Mouse (Mus musculus) urinary bladder, postnatal 25 days (tissue): ENCODE data around the gene Spdl1.
"Not testable (repeated sequence)": the region's sequence is repeated elsewhere in the genome, so short reads cannot be mapped to it uniquely, and the experiment has no call there.

ENCODE experiments used
- DNase-seq: peaks from one replicate; pipeline ENCODE4 v3.0.0; 2022; ENCODE audit warnings: low spot score

The Spdl1 gene

DNA sequence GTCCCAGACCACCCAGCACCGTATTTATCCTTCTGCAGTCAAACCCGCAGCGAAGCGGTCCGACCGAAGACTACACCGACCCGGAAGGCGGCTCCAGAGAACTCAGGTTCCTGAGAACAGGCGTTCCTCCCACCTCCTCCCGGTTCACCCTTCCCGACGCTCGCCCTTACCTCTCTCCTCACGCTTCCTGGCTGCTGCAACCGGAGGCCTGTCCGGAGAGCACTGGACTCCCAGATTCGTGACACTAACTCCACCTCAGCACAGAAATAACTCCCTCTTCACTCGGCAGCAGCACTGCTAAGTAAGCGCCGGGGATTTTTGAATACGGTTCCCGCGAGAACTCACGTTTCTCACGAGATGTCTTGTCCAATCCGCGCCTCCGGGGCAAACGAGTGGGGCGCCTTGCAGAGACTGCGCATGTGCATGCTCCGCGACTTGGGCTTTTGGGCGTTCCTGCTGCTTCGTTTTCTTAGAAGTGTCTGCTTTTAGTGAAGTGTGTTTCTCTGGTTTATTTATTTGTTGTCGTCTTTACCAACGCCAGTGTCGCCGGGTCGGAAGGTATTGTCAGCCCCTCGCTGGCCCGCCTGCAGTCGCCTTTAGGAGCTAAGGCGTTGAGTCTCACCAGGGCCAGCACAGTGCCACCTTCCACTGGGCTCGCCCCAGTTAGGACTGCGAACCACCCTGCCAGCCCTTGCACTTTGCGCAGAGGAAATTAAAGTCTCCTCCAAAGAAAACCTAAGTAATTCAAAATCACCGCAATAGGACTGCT is at the start of gene Spdl1:
Gene Spdl1 (minus strand): TSS at position 324 of the 769 bp plus-strand sequence.
- DNase-seq = peak; percentile 95

DNA sequence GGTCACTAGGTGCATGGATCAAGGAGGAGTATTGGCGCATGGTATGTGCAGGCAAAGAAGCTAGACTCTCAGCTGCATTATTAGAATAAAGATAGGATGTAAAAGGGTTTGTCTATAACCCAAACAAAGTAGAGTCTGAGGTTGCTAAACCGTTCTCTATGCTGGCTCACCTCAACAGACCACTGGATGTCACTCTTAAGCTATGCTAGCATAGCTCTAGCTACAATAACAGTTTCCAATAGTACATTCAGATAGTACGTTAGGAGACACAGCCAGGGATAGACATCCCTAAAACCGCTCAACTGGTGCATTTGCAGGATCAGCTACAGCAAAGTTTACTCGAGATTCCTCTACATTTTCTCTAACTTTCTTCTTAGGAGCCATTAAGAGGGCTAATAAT is 48.1 kb upstream of the Spdl1 start:
- DNase-seq = no peak

DNA sequence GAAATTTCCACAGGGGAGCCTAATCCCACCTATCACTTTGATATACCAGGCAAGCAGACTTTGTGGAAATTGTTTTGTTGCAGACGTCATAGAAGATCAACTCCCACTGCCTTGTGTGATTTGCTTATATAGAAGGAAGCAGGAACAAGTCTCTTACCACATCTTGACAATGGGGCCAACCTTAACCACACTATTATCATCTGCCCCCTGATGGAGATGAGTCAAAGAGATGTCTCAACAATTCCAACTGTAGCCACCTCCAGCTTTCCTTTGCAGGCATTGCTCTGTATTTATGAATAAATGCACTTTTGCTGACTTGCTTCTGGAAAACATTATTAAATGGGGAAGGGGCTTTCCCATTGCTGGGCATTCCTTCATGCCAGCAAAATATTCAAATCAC is 46.2 kb upstream of the Spdl1 start:
- no peak for DNase-seq

DNA sequence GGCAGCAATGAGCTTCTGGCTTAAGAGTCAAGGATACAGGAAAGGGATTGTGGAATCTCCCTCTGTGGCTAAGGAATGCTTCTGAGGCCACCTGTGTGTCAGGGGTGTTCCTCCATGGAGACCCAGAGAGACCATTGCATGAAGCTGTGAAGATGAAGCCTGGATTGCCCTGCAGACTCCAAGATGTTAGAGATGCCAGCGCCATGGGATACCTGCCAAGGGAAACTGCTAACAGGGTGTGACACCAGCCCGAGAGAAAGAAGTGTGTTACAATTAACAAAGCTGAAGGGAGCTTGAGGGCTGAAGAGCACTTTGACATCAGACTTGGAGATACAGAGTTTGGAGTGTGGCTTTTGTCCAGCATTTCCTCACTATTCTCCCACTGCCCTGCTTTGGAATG is 40.4 kb upstream of the Spdl1 start:
- DNase-seq = no peak

DNA sequence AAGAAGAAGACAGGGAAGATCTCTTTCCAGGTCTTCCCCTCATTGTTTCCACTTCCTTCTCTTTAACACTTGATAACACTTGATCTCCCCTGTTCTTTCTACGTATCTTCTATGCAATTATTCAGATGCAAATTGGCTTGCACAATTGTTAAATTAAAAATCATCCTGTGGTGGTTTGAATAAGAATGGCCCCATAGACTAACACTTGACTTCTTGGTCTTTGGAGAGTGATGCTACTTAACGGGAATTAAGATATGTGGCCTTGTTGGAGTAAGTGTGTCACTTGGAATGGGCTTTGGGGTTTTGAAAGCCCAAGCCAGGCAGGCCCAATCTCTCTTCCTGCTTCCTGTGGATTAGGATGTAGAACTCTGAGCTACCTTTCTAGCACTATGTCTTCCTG is 39.0 kb upstream of the Spdl1 start:
- DNase-seq = no peak

DNA sequence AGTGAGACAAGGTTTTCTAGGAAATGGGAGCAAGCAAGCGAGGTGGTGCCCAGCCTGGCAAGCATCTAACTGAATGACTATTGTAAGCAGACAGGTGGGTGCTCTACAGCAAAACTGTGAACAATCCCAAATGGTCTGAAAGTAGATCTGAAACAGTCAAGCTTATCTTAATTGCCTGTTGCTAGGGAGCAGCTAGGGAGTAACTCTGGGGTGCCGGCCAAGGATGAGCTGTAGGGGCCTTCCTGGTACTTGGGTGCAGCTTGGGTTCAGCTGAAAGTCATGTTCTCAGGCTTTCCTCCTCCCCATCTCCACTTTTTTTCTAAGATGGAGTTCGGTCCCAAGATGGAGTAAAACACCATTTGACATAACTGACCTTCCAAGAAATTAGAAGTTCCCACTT is 38.5 kb upstream of the Spdl1 start:
- DNase-seq = peak; percentile 20

DNA sequence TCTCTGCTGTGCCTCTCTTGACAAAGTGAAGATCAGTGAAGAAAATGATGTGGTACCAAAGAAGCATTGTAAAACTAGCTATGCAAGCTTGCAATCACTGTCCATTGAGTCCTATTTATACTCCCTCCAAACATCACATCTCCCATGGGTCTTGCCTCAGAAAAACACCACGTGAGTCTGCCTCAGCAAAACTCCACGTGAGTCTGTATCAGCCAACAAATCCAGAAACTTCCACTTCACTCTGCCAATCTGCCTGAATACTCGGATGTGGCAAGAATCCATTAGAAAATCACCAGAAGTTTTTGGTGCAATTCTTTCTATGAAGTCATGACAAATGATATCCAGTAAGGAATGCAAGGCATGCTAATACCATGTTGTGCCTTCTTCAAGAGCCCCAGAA is 38.0 kb upstream of the Spdl1 start:
- DNase-seq = no peak

DNA sequence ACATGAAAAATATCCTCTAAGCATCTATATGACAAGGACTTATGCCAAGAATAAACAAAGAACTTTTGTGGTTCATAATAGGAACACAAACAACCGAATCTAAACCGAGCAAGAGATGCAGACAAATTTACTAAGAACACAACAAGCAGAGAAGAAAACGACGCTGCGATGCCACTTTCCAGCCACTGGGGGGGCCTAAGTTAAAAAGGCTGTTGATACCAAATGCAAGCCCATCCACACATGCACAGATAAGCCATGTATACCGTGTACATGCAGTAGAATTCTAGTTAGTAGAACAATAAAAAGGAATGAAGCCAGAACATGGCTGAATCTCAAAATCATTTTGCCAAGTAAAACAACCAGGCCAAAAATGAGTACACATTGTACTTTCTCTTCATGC is 35.2 kb upstream of the Spdl1 start:
- no peak for DNase-seq

DNA sequence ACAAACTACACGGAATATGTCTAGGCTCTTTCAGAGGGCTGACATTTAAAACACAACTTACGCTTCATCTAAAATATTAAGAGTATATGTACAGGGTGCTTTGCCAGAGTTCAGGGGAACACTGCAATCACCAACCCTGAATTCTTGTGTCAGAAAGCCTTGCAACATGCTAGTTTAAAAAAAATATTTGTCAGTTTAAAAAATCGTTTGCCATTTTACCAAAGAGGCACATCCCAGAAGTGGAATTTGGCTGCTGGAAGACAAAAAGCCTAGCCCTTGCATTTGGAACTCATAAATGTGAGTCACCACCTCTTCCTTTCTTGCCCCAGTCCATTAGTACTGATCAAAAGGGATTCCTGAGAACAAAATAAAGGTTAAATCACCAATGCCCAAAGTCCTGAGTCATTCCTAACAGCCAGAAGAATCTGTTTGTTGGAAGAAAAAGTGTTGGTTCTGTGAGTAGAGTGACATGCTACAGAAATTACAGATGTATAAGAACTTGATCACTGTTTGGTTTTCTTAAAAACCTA is 32.4 kb upstream of the Spdl1 start:
- DNase-seq = no peak

DNA sequence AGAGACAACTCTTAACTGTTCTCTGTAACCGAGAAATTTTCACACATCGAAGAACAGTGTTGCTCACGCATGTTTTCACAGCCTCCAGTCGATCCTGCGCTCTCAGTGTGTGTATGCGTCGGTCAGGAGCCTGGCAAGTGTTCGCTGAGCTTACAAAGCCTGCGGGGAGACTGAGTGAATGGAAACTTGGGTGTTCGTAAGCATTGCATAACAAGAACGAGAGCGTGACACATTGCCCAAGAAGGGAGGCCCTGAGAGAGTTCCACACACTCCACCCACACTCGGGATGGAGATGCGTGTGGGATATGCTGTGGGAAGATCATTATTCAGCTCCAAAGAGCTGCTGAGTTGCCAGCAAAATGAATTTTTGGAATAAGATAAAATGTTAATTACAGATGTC is 31.7 kb upstream of the Spdl1 start:
- peak; percentile 27 for DNase-seq

DNA sequence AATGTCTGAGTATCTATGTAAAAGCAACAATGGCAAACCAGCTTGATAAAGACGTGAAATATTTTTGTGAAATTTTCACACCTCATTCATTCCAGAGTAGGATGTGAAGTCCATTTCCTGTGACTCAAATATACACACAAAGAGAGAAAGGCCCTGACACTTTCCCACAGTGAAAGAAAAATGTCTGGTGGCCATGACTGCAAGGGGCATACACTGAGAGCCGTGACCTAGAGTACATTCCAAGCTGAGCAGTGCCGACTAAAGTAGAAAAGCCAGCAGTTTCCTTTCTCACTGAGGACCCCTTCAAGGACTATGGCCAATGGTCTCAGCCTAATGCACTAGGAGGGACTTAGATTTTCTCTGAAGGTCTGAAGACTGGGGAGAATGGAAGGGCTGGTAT is 23.2 kb upstream of the Spdl1 start:
- no peak for DNase-seq

DNA sequence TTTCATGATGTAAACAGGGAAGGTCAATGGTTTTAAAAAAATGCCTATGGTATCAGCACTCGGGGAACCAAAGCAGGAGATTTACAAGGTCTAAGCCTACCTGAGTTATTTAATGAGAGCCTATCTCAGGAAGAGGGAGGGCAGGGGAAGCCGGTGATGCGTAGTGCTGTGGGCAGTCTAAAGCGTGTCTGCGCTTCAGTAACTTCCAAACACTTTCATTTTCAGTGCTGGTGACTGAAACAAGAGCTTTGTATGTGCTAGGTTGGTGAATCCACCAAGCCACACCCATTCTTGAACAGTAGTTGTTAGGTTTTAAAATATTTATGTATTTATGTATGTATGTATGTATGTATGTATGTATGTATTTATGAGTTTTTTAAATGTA is 12.8 kb upstream of the Spdl1 start:
- no peak for DNase-seq

DNA sequence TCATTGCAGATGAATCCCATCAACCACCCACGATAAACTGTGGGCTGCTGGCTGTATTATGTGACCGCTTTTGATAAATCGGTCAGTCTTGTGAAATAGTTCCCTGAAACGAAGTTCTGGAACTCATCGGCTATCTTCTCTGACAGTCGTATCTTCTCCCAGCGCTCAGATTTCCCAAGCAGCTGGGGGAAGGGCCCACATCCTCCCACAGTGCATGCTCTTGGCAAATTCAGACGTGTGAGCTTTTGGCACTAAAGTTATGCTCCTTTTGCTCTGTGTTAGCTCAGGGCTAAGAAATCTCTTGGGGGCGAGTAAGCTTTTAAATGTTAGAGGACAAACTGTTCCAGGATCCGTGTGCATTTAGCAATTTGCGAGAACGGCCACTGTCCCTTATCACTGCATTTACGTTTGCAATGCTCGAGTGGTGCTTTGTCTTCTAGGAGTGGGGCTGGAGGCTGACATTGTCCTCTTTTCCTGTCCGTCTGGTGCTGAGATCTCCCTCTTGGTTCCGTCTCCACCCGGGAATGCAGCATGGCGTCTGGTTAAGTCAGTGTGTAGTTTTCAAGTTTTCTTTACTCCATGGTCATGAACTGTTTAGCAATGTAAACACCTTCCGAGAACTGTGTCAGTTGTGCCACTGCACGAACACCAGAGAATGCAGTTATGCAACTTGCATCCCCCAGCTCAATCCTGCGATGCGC is 12.3 kb upstream of the Spdl1 start:
- peak; percentile 39 for DNase-seq

DNA sequence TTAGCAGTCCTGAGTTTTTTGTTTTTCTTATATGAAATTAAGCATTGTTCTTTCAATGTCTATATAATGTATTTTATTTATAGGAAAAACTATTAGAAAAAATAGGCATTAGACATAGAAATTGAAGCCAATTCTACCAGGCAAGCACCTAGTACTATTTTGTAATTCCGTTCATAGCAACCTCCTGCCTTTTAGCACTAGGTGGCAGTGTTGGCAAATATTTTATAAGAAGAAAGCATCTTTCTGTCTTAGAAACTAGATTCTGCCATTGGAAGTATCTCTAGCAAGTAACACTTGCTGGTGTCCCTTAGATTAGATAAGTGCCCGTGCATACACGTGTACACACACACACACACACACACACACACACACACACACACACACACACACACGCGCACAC is 10.1 kb upstream of the Spdl1 start:
- DNase-seq = no peak

DNA sequence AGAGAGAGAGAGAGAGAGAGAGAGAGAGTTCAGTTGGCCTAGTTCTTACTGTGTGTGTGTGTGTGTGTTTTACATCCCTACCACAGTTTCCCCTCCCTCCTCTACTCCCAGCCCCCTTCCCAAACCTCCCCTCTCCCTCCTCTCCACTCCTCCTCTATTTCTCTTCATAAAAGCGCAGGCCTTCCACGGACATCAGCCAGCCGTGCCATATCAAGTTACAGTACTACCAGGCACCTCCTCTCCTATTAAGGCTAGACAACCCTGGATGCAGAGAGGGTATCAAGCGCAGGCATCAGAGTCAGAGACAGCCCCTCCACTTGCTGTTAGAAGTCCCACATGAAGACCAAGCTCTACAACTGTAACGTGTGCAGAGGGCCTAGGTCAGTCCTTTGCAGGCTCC is 6.8 kb upstream of the Spdl1 start:
- no peak for DNase-seq

DNA sequence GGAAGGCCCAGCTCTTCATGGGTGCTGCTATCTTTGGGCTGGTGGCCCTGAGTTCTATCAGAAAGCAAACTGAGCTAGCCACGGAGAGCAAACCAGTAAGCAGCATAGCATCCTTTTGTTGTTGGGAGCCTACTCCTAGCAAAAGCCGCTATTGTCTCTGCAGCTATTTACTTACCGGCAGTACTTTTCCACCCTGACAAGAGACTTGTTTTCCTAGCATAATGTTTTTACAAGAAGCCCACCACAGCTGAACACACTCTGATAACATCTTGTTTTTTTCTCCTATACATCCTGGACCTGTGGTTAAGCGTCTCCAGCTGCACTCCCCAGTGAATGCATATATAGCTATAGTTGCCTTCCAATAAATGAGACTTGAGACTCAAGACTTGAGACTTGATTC is 5.6 kb upstream of the Spdl1 start:
- no peak for DNase-seq

DNA sequence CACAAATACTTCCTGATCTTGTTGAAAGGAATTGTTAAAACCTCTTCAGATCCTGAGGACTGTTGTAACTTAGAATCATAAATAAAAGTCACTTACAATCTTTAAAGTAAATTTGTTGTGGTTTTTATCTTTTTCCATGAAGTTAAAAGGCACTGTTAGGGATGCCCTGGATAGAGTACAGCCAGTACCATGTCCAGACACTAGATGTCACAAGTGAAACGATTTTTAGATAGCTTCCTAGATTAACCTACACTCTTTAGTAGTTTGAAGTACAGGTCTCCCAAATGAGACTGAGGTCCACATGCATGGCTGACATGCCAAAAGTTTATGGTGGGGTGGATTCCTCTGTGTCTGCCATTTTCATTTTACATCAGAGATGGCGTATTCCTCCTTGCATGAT is 2.8 kb upstream of the Spdl1 start:
- no peak for DNase-seq

DNA sequence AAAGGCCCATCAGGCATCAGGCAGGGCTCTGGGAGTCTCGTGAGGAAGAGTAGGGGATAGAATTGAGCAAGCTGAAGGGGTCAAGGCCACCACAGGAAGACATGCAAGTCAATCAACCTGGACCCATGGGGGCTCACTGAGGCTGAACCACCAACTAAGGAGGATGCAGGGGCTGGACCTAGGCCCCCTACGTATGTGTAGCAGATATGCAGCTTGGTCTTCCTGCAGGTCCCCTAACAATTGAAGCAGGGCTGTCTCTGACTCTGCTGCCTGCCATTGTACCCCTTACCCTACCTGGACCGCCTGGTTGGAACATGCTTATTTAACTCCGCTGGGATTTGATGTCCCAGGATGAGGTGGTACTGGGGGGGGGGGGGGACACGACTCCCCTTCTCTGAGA is 763 bp downstream of the Spdl1 start:
- no peak for DNase-seq

DNA sequence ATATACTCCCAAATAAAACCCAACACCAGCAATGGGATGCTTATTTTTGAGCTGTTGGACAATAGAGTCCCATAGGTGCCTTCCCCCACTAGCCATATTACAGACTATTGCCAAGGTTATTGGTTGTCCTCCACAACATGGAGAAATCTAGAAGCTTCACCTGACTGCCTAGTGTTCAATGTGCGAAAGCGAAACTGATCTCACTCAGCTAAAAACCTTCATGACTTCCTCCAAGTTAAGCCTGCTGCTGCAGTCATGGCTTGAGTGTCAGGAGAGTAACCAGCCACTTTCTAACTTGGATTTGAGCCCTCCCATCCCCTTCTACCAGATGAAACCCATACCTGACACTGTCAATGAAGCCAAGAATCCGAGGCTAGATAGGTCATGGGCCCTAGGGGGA is 5.6 kb downstream of the Spdl1 start:
- DNase-seq = no peak

DNA sequence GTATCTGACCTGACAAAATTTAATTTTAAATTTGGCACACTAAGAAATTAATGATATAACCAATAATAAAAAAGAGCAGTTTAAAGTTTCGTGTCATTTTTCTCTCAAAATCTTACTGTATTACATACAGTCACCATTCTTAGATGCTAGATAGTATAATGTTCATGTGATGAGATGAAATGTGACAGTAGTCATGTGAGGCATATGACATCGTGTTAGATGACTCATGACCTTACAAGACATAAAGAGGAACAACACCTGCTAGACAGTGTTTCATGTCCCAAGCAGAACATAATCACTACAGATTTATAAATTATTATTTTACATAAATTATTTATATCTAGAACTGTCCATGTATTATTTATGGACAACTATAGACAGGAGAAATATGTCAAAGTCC is 6.5 kb downstream of the Spdl1 start:
- DNase-seq = no peak

DNA sequence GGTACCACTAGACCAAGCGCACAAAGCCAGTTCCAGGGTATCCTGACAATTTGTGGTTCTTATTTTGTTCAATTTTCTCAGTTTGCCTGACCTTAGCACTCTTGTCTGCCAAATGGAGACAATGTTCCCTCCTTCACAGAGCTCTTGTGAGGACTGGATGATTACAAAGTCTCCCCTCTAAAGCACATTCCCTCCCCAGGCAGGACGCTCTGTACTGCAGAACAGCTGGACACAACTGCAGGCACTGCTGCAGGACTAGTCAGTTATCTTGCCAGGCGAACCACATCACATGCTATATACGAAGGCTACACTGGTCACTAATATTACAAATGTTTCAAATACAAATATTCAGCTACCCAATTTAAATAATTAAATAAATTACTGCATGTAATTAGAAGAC is 8.7 kb downstream of the Spdl1 start:
- DNase-seq = no peak

DNA sequence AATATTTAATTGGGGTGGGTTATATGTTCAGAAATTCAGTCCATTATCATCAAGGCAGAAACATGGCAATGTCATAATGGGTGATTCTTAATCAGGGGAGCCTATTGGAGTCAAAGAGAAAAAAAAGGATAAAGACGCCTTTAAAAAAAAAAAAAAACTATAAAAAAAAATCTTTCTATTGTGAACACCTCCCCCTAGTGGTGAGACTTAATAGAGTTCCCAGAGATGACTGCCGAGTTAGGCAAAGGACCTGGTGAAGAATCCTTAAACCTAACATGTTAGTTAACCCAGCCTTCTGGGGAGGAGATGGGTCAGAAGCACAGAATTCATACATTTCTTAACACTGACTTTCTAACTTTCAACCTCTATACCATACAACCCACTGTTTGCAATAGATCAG is 18.7 kb downstream of the Spdl1 start:
- no peak for DNase-seq

DNA sequence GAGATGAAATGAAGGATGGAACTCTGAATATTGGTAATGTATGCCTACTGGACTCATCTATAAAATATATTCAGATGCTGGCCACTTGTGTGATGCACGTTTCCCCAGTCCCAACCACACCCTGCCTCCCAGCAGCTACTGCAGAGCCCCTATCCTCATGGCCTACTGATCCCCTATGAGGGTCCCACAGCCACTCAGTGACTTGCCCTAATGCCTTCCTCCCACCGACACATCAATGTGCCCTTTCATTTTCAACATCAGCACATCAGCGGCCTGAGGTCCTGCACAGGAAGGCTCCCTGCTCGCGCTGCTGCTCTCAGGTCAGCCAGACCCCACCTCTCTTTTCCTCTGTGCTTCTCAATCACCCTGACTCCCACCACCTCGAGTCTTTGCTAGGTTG is 19.1 kb downstream of the Spdl1 start:
- no peak for DNase-seq

DNA sequence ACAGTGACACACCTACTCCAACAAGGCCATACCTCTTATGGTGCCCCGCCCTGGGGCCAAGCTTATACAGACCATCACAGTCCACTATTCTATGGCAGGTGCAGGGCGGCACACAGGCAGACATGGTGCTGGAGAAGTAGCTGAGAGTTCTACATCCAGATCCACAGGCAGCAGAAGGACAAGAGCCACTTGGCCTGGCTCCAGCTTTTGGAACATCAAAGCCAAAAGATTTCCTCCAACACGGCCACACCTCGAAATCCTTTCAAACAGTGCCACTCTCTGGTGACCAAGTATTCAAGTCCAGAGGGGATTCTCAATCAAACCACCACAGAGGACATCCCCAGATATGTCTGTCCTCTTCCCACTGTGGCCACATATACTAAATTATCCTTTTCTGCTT is 28.4 kb downstream of the Spdl1 start:
- not testable (repeated sequence) for DNase-seq
